Mouse (Mus musculus): ENCODE results near the gene Nfatc3.

- TF ChIP-seq CTCF (IDR thresholded peaks at IDR 0.05; ENCODE audit: control insufficient read depth, insufficient read depth, insufficient read length) (no peak), USF1 (IDR thresholded peaks at IDR 0.05; ENCODE audit: low read depth) (no peak), MYOG (IDR thresholded peaks at IDR 0.05; ENCODE audit: control insufficient read depth, extremely low read depth, insufficient read length) (no peak), MAX (IDR thresholded peaks at IDR 0.05) (no peak), MYOD1 (IDR thresholded peaks at IDR 0.05; ENCODE audit: control insufficient read depth, insufficient read length, low read depth) (no peak), CEBPB (IDR thresholded peaks at IDR 0.05; ENCODE audit: low read depth) (no peak), FOSL1 (IDR thresholded peaks at IDR 0.05; ENCODE audit: insufficient read depth, low read length, poor library complexity, severe bottlenecking) (no peak)
Measured at GRCm38 (mm10) chr8:106130505-106130904, 71.9 kb downstream of the Nfatc3 start.

All from C2C12 (cell line).